In the genomic region with DNA sequence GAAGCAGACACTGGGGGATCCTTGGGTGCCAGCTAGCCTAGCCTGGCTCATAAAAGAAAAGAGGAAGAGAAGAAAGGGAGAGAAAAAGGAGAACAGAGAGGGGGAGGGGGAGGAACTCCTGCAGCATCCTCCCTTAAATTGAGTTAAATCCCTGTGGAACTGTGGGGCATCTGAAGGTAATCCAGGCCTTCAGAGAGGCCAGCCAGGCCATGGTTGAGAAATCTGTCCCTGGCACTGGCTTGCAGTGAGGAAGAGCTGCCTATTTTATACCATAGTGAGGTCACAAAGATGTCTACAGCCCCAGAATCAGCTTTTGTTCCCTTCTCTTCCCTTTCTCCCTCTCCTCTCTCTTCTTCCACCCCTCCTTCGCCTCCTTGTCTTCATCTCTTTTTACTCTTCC, we compare ENCODE assay signal across 18 mouse cellular contexts. TPM values are rescaled to one million over a fixed set of nuclear protein-coding genes. Genes with fewer than 3 reads are reported as not detected.
DNase-seq lines count a peak whose midpoint lies in the region; ATAC-seq and TF ChIP-seq lines count a peak whose summit lies in the region.
"Had no signal": no experiment of that assay in that cellular context is flagged by ENCODE, and none has a peak within 500 bp of the region (broad histone marks: within the 10 kb centered on the region; RNA-seq: fewer than 3 reads in every experiment).

No protein-coding gene starts in this region.

- no peaks in the 10 kb centered on the region for H3K27me3 ChIP-seq in heart, adult 2 months (ENCODE audit: control insufficient read depth, insufficient read depth, low read length)
- H3K27me3 ChIP-seq in kidney, embryonic 16.5 days (ENCODE audit: insufficient read depth, low read length): no peaks in the 10 kb centered on the region
- no peaks in the 10 kb centered on the region for H3K27me3 ChIP-seq in myocyte (ENCODE audit: control insufficient read depth, insufficient read depth, insufficient read length)
- H3K27me3 ChIP-seq: hindbrain, embryonic 12.5 days had no signal

- WGBS in heart, adult 2 months: 76% methylated on average over 1 of the region's 1 CpGs
- WGBS in kidney, embryonic 16.5 days: 56% methylated on average over 1 of the region's 1 CpGs

- no peak overlapping the region for H3K4me3 ChIP-seq in heart, adult 2 months
- no peak overlapping the region for H3K4me3 ChIP-seq in kidney, embryonic 16.5 days (ENCODE audit: low read length)
- H3K4me3 ChIP-seq in myocyte: no peak overlapping the region
- H3K4me3 ChIP-seq: heart, embryonic 12.5 days; hindbrain, embryonic 12.5 days had no signal

- no peaks in the 10 kb centered on the region for H3K4me1 ChIP-seq in heart, adult 2 months (ENCODE audit: control insufficient read depth, insufficient read depth, low read length)
- H3K4me1 ChIP-seq in kidney, embryonic 16.5 days (ENCODE audit: insufficient read depth, low read length): peaks cover 11% of the 10 kb centered on the region
- H3K4me1 ChIP-seq: heart, embryonic 12.5 days had no signal

- H3K9ac ChIP-seq in heart, adult 2 months (ENCODE audit: low read depth, low read length): no peak overlapping the region
- H3K9ac ChIP-seq in kidney, embryonic 16.5 days (replicated peaks; ENCODE audit: low read length): no peak overlapping the region
- H3K9ac ChIP-seq: heart, embryonic 12.5 days; hindbrain, embryonic 12.5 days had no signal

- DNase-seq in adrenal gland, adult 8-10 months: peak; percentile 55
- no peak for DNase-seq in adrenal gland, postnatal 10 days
- DNase-seq in heart, adult 11 months: peak; percentile 39
- DNase-seq in heart, adult 2 months: no peak
- DNase-seq in kidney, postnatal 36 days: no peak
- DNase-seq in thymus, postnatal 0 days (ENCODE audit: low spot score): no peak
- DNase-seq: cerebellum, postnatal 14 days; heart, postnatal 36 days; kidney, adult 11 months had no signal

- no peaks in the 10 kb centered on the region for H3K36me3 ChIP-seq in heart, adult 2 months (ENCODE audit: control insufficient read depth, insufficient read depth, low read length)
- 0 out of 2 replicates have a peak, but pooled peaks cover 2% of the 10 kb centered on the region for H3K36me3 ChIP-seq in kidney, embryonic 16.5 days (ENCODE audit: insufficient read depth, low read length)
- H3K36me3 ChIP-seq in myocyte (ENCODE audit: control insufficient read depth, insufficient read depth): no peaks in the 10 kb centered on the region
- H3K36me3 ChIP-seq: heart, embryonic 12.5 days; hindbrain, embryonic 12.5 days had no signal

- no peak for TF ChIP-seq POLR2A in heart, adult 2 months (IDR thresholded peaks at IDR 0.05; ENCODE audit: insufficient read depth, low read depth, low read length)
- TF ChIP-seq POLR2A in myocyte (IDR thresholded peaks at IDR 0.05; ENCODE audit: insufficient read length, low read depth): no peak

- intact Hi-C loops in heart, adult 2 months (cut with DNase I): no loop called here

- no peak for TF ChIP-seq EP300 in heart, adult 2 months (IDR thresholded peaks at IDR 0.05; ENCODE audit: insufficient read depth, low read depth, low read length)

- no peak for TF ChIP-seq CTCF in heart, adult 2 months (IDR thresholded peaks at IDR 0.05)

- no peak overlapping the region for H3K27ac ChIP-seq in heart, adult 2 months
- H3K27ac ChIP-seq in kidney, embryonic 16.5 days (ENCODE audit: low read length): no peak overlapping the region
- H3K27ac ChIP-seq: hindbrain, embryonic 12.5 days; hindbrain, postnatal 0 days had no signal

- peaks cover 2% of the 10 kb centered on the region; the same call in 1 of the 2 replicates for H3K9me3 ChIP-seq in kidney, embryonic 16.5 days (ENCODE audit: low read length)
- H3K9me3 ChIP-seq: hindbrain, embryonic 12.5 days had no signal

- no peaks in the 10 kb centered on the region for H3K79me2 ChIP-seq in heart, adult 2 months (replicated peaks; ENCODE audit: control insufficient read depth, insufficient read depth, low read length)
- no peaks in the 10 kb centered on the region for H3K79me2 ChIP-seq in myocyte (ENCODE audit: control insufficient read depth, insufficient read depth)

- peak; percentile 53; the same call in 1 of the 2 replicates for ATAC-seq in kidney, embryonic 16.5 days (ENCODE audit: low FRiP score, low TSS enrichment)
- ATAC-seq: forebrain, embryonic 14.5 days; hindbrain, postnatal 0 days had no signal

- no peak overlapping the region for H3ac ChIP-seq in myocyte (ENCODE audit: control insufficient read depth, insufficient read length)

- H3K4me2 ChIP-seq in kidney, embryonic 16.5 days (replicated peaks; ENCODE audit: low read depth, low read length): no peak overlapping the region
- H3K4me2 ChIP-seq in myocyte (ENCODE audit: low read depth): peak overlapping the region; percentile 16
- H3K4me2 ChIP-seq: heart, embryonic 12.5 days; hindbrain, embryonic 12.5 days had no signal

TF ChIP-seq in myocyte, 11 proteins besides CTCF, POLR2A, EP300 and RAD21:
- no peak for TF ChIP-seq USF1 (IDR thresholded peaks at IDR 0.05; ENCODE audit: low read depth)
- TF ChIP-seq REST (IDR thresholded peaks at IDR 0.05; ENCODE audit: insufficient read depth, insufficient read length): no peak
- no peak for TF ChIP-seq CEBPB (IDR thresholded peaks at IDR 0.05; ENCODE audit: insufficient read depth, poor library complexity, severe bottlenecking)
- TF ChIP-seq TCF12 (IDR thresholded peaks at IDR 0.05; ENCODE audit: insufficient read depth, poor library complexity, severe bottlenecking): no peak
- TF ChIP-seq MYOD1 (IDR thresholded peaks at IDR 0.05; ENCODE audit: control insufficient read depth in 1 of 3, insufficient read length in 2 of 3, low read depth in 2 of 3): no peak
- no peak for TF ChIP-seq MAX (IDR thresholded peaks at IDR 0.05; ENCODE audit: low read depth)
- no peak for TF ChIP-seq SRF (IDR thresholded peaks at IDR 0.05; ENCODE audit: control insufficient read depth, insufficient read length, low read depth)
- TF ChIP-seq MYOG (IDR thresholded peaks at IDR 0.05; ENCODE audit: control insufficient read depth in 1 of 3, insufficient read depth in 1 of 3, insufficient read length in 2 of 3, low read depth in 2 of 3): no peak
- no peak for TF ChIP-seq E2F4 (IDR thresholded peaks at IDR 0.05; ENCODE audit: insufficient read depth)
- no peak for TF ChIP-seq POLR2AphosphoS2 (IDR thresholded peaks at IDR 0.05; ENCODE audit: insufficient read length, low read depth)
- TF ChIP-seq TCF3 (IDR thresholded peaks at IDR 0.05; ENCODE audit: insufficient read length, low read depth): no peak

RNA-seq across cellular contexts. Expression of a gene that starts 58.5 kb away (rescaled TPM):
- 1 to 10 TPM; 2.4 to 4.1 (median 3.4) TPM for total RNA-seq in adrenal gland, adult 8-10 months (2022)
- total RNA-seq in adrenal gland, postnatal 10 days (2021): 10 to 100 TPM in 1 of 2 experiments, 1 to 10 TPM in 1; 5.1 to 10.1 TPM
- 10 to 100 TPM; 15.1 to 27.1 TPM for total RNA-seq in heart, adult 2 months (2021)
- polyA plus RNA-seq in heart, adult 2 months (2012; rRNA removed): 20.4 and 23.2 TPM in 2 replicates
- polyA plus RNA-seq in kidney, embryonic 16.5 days (2015; fragmentation: Nextera tagmentation; extraction: Ambion mirVana): 4.8 and 5.0 TPM in 2 replicates
- not detected for polyA plus RNA-seq in myocyte (2012; fragmentation: generic; extraction: Trizol)
- polyA plus RNA-seq in thymus, postnatal 0 days (2015; fragmentation: Nextera tagmentation; extraction: Ambion mirVana): 0.36 and 0.48 TPM in 2 replicates
- total RNA-seq: common myeloid progenitor, adult 5-6 weeks; MEL had no signal
- polyA plus RNA-seq: C2C12 had no signal

Comparison
In these comparisons a context has a peak if more than half of its experiments do, and no peak if none do; other contexts are left out.
1. DNase-seq: peak in adrenal gland, adult 8-10 months (single experiment) and heart, adult 11 months (single experiment); none in adrenal gland, postnatal 10 days (single experiment), heart, adult 2 months (0 of 2), kidney, postnatal 36 days (0 of 2) and thymus, postnatal 0 days (single experiment).